Mouse (Mus musculus): ENCODE measurements around the gene Map3k11. TPM values are rescaled to one million over a fixed set of nuclear protein-coding genes. Genes with fewer than 3 reads are reported as not detected.

The Map3k11 gene
- polyA plus RNA-seq (2016; fragmentation: Nextera tagmentation; extraction: Ambion mirVana), result 28.7 and 29.9 TPM in 2 replicates

DNA sequence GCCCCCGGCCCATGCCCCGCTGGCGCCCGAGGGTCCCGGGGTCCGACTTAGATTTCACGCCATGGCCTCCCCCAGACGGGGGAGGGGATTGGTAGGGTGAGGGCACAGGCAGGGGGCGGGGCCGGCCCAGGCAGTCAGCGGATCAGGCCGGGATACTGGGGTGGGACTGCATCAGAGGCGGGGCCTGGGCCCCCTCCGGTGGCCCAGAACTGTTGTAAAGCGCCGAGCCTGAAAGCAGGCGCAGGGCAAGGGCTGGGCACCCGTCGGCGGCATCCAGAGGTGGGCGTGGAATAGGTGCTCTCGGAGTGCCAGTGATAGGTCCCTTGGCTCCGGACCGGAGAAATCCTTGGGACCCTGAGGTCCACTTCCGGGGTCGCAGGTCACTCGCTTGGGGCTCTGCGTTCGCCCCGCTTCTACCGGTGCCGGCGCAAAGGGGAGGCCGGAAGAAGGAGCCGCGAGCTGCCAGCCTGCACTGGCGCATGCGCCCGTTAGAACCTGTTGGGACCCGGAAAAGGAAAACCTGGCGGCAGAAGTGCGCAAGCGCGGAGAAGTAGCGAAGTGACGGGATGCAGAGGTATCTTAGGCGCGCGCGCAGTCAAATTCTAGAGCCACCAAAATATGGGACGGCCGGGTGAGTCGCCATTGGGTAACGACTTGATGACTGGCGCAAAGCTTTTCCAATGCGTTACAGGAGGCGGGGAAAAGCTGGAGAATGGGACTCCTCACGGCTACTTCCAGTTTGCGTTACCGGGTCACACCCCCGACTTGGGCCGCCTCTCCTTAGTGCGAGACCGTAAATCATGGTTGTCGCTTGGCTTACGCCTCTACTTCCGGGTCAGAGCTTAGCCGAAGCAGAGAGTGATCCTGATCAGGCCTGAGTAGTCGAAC, at the start of gene Map3k11, which contains the start of gene Pcnx3:
Gene Map3k11 (plus strand): TSS at position 543 of the 888 bp plus-strand sequence.
Gene Pcnx3 (minus strand): TSS at position 709 of the 888 bp plus-strand sequence.
- H3K27ac ChIP-seq (replicated peaks), result peak within 1 kb of the TSS; percentile 90
- peak; percentile 96 for DNase-seq (ENCODE audit: low spot score)
- under 1% methylated on average over 69 of the region's 69 CpGs for WGBS
- H3K4me1 ChIP-seq, result peaks cover 54% of the 10 kb centered on the region
- H3K9me3 ChIP-seq (replicated peaks), result no peaks in the 10 kb centered on the region
- no peaks in the 10 kb centered on the region for H3K27me3 ChIP-seq (ENCODE audit: low read depth, poor library complexity, severe bottlenecking)
- H3K36me3 ChIP-seq, result peaks cover 69% of the 10 kb centered on the region
- peak within 1 kb of the TSS; percentile 90 for H3K4me3 ChIP-seq

DNA sequence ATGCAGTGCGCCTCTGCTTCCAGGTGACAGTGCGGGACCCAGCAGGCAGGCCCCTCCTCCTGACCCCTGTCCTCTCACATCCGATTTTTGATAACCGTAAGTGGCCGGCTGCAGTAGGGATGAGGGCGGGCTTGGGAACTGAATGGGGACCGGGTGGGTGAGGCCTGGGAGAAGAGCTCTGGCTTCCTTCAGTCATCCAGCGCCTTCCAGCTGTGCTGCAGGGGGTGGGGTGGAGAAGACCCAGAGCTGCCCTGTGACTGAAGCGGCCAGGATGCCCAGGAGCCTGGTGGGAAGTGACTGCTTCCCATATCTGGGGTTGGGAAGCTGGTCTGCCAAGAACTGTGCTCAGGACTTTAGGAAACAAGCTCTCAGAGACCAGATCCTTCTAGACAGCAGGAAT, 48.2 kb upstream of the Map3k11 start:
- Histone ChIP-seq H3K4me3 (no peak overlapping the region), H3K27me3 (ENCODE audit: low read depth, poor library complexity, severe bottlenecking) (no peaks in the 10 kb centered on the region), H3K36me3 (peaks cover 63% of the 10 kb centered on the region), H3K4me1 (peaks cover 27% of the 10 kb centered on the region), H3K9me3 (replicated peaks) (no peaks in the 10 kb centered on the region), H3K27ac (replicated peaks) (no peak overlapping the region)
- 87% methylated on average over 9 of the region's 9 CpGs for WGBS
- no peak for DNase-seq (ENCODE audit: low spot score)

GRCm38 (mm10) chr19:5641021-5641420, 47.5 kb upstream of the Map3k11 start:
- peaks cover 27% of the 10 kb centered on the region for H3K4me1 ChIP-seq
- H3K4me3 ChIP-seq, result no peak overlapping the region
- no peak for DNase-seq (ENCODE audit: low spot score)
- peaks cover 70% of the 10 kb centered on the region for H3K36me3 ChIP-seq
- WGBS, result 94% methylated on average over 17 of the region's 17 CpGs
- H3K27ac ChIP-seq (replicated peaks), result no peak overlapping the region
- no peaks in the 10 kb centered on the region for H3K9me3 ChIP-seq (replicated peaks)
- H3K27me3 ChIP-seq (ENCODE audit: low read depth, poor library complexity, severe bottlenecking), result no peaks in the 10 kb centered on the region

DNA sequence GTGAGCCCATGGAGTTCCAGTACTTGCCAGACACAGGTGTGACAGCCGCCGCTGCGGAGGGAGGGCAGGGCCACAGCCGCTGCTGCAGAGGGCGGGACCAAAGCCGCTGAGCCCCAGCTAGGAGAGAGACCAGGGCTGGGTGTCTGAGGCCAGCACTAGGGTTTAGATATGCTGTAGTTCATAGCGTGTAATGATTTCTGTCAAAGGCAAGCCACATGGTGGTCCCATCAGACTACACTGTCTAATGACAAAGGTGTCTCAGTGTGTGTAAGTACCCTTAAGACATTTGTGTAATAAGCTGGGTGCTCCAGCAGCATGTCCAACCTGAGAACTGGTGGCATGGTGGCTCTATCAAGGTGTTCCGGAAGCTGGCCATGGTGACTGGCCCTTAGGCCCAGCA, 46.9 kb upstream of the Map3k11 start:
- H3K9me3 ChIP-seq (replicated peaks), result no peaks in the 10 kb centered on the region
- WGBS, result 91% methylated on average over 8 of the region's 8 CpGs
- H3K4me3 ChIP-seq, result no peak overlapping the region
- no peak for DNase-seq (ENCODE audit: low spot score)
- no peaks in the 10 kb centered on the region for H3K27me3 ChIP-seq (ENCODE audit: low read depth, poor library complexity, severe bottlenecking)
- H3K4me1 ChIP-seq, result peaks cover 21% of the 10 kb centered on the region
- H3K36me3 ChIP-seq, result peaks cover 76% of the 10 kb centered on the region
- H3K27ac ChIP-seq (replicated peaks), result no peak overlapping the region

DNA sequence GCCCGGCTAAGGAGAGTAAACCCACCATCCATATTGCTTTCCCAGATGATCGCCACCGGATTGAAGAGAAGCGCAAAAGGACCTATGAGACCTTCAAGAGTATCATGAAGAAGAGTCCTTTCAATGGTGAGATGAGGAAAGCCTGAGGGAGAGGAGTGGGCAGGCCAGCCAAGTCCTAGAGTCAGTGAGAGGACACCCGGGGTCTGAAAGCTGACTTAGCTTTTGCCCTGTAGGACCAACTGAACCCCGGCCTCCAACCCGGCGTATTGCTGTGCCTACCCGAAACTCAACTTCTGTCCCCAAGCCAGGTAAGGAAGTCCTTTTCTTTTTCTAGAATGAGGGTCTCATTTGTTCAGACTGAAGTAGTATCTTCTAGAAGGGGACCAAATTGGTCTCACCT, 43.3 kb upstream of the Map3k11 start:
- DNase-seq (ENCODE audit: low spot score), result no peak
- Histone ChIP-seq H3K4me1 (peaks cover 21% of the 10 kb centered on the region), H3K36me3 (peaks cover 78% of the 10 kb centered on the region), H3K27me3 (ENCODE audit: low read depth, poor library complexity, severe bottlenecking) (no peaks in the 10 kb centered on the region), H3K9me3 (replicated peaks) (no peaks in the 10 kb centered on the region), H3K27ac (replicated peaks) (no peak overlapping the region), H3K4me3 (no peak overlapping the region)
- WGBS, result 96% methylated on average over 9 of the region's 9 CpGs

GRCm38 (mm10) chr19:5646731-5647330, 41.7 kb upstream of the Map3k11 start:
- Histone ChIP-seq H3K27me3 (ENCODE audit: low read depth, poor library complexity, severe bottlenecking) (peaks cover 6% of the 10 kb centered on the region), H3K9me3 (replicated peaks) (no peaks in the 10 kb centered on the region), H3K4me1 (peaks cover 22% of the 10 kb centered on the region), H3K27ac (replicated peaks) (no peak overlapping the region), H3K36me3 (peaks cover 76% of the 10 kb centered on the region), H3K4me3 (no peak overlapping the region)
- WGBS, result 94% methylated on average over 8 of the region's 8 CpGs
- DNase-seq (ENCODE audit: low spot score), result no peak

DNA sequence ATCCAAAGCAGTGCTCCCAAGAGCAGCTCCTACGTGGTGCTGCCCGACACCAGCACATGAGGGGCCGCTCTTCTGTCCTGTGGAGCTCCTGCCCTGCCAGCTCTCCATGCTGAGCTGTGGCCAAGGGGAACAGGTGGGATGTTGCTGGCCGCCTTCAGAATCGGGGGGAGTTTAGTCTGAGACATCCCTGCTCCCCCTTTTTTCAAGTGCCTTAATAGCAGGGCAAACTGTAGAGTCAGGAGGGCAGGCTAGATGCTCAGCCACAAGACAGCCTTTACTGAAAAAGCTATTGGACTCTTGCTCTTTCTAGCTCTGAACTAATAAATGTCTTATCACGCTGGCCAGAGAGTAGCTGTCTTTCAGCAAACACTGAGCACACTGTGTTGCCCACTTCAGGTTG, 40.8 kb upstream of the Map3k11 start:
- Histone ChIP-seq H3K9me3 (replicated peaks) (no peaks in the 10 kb centered on the region), H3K4me3 (0 out of 2 replicates have a peak overlapping the region, but pooled peaks have one; percentile 49), H3K27ac (replicated peaks) (peak overlapping the region; percentile 84), H3K27me3 (ENCODE audit: low read depth, poor library complexity, severe bottlenecking) (peaks cover 16% of the 10 kb centered on the region), H3K36me3 (peaks cover 76% of the 10 kb centered on the region), H3K4me1 (peaks cover 25% of the 10 kb centered on the region)
- 91% methylated on average over 6 of the region's 6 CpGs for WGBS
- DNase-seq (ENCODE audit: low spot score), result no peak

DNA sequence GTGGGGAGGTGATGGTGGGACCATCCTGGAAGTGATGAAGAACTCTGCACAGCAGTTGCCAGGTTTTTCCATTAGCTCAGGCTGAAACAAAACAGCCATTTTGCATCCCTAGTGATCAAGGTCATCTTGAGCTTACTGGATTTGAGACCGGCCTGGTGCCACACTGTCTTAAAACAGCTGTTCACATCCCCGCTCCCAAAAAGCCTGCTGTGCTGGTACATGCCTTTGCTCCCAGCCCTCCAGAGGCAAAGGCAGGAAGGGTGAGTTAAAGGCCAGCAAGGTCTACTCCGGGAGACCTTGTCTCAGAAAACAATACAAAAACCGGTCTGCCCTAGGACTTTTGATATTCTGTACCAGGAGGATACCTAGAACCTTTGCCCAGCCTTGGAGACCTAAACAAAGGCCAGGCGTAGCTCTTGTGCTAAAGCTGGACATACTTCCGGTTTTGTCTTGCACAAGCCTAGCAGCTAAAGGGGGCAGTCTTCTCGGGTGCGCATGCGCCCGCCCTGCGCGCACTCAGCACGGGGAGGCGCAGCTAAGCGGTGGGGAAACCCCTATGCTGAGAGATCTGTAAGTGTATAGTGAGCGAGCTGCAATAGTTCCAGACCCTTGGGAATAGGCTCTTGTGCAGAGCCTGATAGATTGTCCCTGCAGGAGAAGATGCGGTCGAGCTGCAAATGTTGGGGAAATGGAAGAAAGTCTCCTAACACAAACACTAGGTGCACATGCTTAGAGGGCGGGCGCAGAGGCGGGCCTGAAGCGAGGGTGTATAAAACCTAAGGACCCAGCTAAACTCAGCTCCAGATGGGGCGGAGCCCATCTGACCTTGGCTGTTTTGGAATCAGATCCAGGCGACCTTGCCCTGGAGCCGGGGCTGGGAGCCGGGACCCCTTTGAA, 39.9 kb upstream of the Map3k11 start:
- Histone ChIP-seq H3K27me3 (ENCODE audit: low read depth, poor library complexity, severe bottlenecking) (peaks cover 24% of the 10 kb centered on the region), H3K4me3 (peak overlapping the region; percentile 49), H3K9me3 (replicated peaks) (no peaks in the 10 kb centered on the region), H3K27ac (replicated peaks) (peak overlapping the region; percentile 84), H3K4me1 (peaks cover 26% of the 10 kb centered on the region), H3K36me3 (peaks cover 74% of the 10 kb centered on the region)
- DNase-seq (ENCODE audit: low spot score), result peak; percentile 79
- WGBS, result 15% methylated on average over 26 of the region's 26 CpGs

- H3K36me3 ChIP-seq, result peaks cover 68% of the 10 kb centered on the region
- 75% methylated on average over 6 of the region's 6 CpGs for WGBS
- no peak for DNase-seq (ENCODE audit: low spot score)
- peak overlapping the region; percentile 49 for H3K4me3 ChIP-seq
- no peaks in the 10 kb centered on the region for H3K9me3 ChIP-seq (replicated peaks)
- H3K4me1 ChIP-seq, result peaks cover 33% of the 10 kb centered on the region
- peaks cover 31% of the 10 kb centered on the region for H3K27me3 ChIP-seq (ENCODE audit: low read depth, poor library complexity, severe bottlenecking)
- peak overlapping the region; percentile 84; the same call in 1 of the 2 replicates for H3K27ac ChIP-seq (replicated peaks)
Measured at GRCm38 (mm10) chr19:5649298-5649741, 39.2 kb upstream of the Map3k11 start.

DNA sequence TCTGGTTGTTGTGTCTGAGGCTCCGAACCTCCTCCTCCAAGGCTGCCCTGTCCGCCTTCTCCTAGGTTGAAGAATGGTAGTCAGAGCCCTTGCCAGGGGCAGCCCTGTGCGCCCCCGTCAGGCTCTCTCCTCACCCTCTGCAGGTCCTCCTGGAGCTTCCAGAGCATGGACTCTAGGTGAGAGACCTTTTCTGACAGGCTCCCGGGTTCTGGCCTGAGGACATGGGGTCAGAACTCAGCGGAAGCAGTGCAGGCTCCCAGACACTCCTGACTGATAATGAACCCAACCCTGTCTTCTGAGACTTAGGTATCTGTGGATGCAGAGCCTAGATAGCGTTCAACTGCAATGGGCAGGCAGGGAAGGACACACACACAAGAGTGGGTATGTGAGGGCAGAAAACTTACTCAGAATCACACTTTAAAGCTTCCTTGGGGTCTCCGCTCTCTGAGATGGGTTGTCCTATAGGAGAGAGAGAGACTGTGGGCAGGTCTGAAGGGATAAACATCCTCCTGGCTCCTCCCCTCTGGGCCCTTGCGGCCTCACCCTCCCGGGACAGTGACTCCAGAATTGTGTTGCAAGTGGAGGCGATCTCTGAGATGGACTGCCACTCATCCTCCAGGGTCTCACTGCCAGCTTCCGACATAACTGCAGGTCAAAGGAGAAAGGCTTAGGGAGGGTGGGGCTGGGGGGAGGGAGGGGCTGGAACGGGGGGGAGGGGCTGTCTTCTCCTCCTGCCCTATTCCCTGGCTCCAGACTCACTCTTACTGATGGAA, 36.9 kb upstream of the Map3k11 start:
- peaks cover 52% of the 10 kb centered on the region for H3K36me3 ChIP-seq

GRCm38 (mm10) chr19:5652570-5652969, 36.0 kb upstream of the Map3k11 start:
- H3K27me3 ChIP-seq (ENCODE audit: low read depth, poor library complexity, severe bottlenecking), result peaks cover 59% of the 10 kb centered on the region
- 65% methylated on average over 6 of the region's 6 CpGs for WGBS
- peaks cover 48% of the 10 kb centered on the region for H3K4me1 ChIP-seq
- H3K27ac ChIP-seq (replicated peaks), result no peak overlapping the region
- no peaks in the 10 kb centered on the region for H3K9me3 ChIP-seq (replicated peaks)
- no peak overlapping the region for H3K4me3 ChIP-seq
- DNase-seq (ENCODE audit: low spot score), result no peak
- H3K36me3 ChIP-seq, result peaks cover 48% of the 10 kb centered on the region

More for the DNA sequence above, 36.9 kb upstream of the Map3k11 start:
- no peak for DNase-seq (ENCODE audit: low spot score)
- peaks cover 48% of the 10 kb centered on the region for H3K4me1 ChIP-seq
- 53% methylated on average over 13 of the region's 13 CpGs for WGBS
- H3K9me3 ChIP-seq (replicated peaks), result no peaks in the 10 kb centered on the region
- no peak overlapping the region for H3K27ac ChIP-seq (replicated peaks)
- H3K27me3 ChIP-seq (ENCODE audit: low read depth, poor library complexity, severe bottlenecking), result peaks cover 55% of the 10 kb centered on the region
- H3K4me3 ChIP-seq, result peak overlapping the region; percentile 26; the same call in 1 of the 2 replicates
